Mouse (Mus musculus): ENCODE results near the gene Hacd1.
A peak's percentile ranks its signal among the peaks of the same experiment; 100 is the strongest.
"Not testable (repeated sequence)": the region's sequence is repeated elsewhere in the genome, so short reads cannot be mapped to it uniquely, and the experiment has no call there.

The Hacd1 gene

GRCm38 (mm10) chr2:14055566-14056331 lies at the start of gene Hacd1:
Hacd1 (minus strand) TSS chr2:14056135.
- peak; percentile 52 to 68 for DNase-seq (ENCODE audit: low spot score in 2 of 2)

DNA sequence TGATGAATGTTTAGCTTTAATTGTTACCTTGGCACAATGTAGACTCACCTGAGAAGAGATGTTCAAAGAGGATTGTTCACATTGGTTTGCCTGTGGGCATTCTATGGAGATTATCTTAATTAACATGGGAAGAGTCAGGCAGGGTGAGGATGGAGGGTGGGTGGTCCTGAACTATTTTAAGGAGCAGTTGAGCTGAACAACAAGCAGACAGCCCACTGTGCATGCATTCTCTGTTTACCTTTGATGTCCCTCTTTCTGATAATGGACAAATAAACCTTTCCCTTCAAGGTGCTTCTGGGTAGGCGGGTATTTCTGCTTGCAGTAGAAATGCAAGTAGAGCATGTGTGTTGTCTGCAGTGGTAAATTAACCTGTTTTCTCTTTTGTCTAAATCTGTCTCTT lies 48.0 kb upstream of the Hacd1 start:
- DNase-seq (ENCODE audit: low spot score in 2 of 2) = no peak

DNA sequence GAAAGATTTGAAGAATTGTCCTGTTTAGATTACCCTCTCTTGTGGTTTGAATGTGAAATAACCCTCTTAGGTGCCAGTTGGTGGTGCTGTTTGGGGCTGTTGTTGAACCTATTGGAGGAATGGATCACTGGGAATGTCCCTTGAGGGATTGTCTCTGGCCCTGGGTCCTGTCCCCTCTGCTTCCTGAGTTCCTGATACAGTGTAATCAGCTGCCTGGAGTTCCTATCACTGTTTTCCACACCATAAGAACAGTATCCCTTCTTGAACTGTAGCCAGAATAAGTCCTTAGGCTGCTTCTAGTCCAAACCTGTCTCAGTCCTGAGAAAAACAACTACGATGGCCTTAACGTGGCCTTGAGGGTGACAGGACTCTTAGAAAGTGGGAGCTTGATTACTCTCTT lies 46.7 kb upstream of the Hacd1 start:
- DNase-seq (ENCODE audit: low spot score in 2 of 2) = no peak

GRCm38 (mm10) chr2:14100533-14100932 lies 44.6 kb upstream of the Hacd1 start:
- DNase-seq (ENCODE audit: low spot score in 2 of 2) = no peak

DNA sequence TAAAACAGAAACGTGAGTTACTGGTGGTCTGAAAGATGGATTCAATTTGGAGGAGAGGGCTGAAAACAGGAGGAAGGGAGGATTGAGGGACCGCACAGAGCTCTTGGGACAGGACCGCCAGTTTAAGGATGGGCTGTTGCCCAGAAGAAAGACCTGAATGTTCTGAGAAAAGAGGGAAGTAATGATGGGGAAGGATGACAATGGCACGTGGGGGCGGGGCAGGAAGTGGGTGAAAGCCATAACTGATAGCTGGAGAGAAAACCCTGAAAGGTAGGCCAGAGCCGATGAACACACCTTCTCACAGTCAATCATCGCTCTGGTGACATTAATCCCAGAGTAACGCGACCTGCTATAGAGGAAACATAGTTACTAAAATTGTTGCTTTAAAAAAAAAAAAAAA lies 22.6 kb upstream of the Hacd1 start:
- DNase-seq (ENCODE audit: low spot score in 2 of 2) = not testable (repeated sequence)

GRCm38 (mm10) chr2:14074221-14074901 lies 18.4 kb upstream of the Hacd1 start:
- no peak for DNase-seq (ENCODE audit: low spot score in 2 of 2)

DNA sequence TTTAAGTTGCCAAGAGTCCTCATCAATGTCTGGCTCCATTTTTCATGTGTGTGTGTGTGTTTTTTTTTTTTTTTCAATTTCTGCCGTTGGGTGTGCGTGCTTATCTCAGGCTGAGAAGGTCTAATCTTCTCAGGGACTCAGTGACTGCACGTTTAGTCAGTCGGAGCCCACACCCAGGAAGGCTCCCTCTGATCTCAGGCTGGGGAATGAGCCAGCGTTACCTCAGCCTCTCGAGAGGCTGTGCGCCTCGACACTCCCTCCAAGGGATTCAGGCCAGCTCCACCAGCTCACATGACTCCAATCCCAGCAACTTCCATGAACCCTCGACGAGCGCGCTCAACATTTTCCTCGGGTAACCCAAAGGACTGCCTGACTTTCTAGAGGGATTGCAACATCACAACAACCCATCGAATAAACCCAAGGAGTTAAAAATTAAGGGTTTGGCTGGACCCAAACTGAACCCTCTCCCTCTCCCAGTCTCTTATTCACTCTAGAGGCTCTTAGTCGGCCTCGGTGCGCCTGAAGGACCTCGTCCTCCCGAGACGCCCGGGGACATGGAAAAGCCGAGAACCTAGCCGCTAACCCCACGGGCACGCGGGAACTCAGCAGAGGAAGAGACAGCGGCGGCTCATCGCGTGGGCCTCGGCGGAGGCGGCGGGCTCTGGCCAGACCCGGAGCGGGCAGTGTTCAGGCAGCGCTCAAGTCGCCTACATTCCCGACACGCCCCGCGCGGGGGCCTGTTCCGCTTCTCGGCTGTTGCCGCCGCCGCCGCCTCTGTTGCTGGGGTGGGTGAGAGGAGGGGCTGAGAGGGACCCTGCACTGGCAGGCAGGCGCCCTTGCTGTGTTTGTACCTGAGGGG lies 17.7 kb upstream of the Hacd1 start, which contains the start of gene Stam:
Gene Stam (plus strand): TSS at position 737 of the 859 bp plus-strand sequence.
- DNase-seq (ENCODE audit: low spot score in 2 of 2) = peak; percentile 85 to 93

DNA sequence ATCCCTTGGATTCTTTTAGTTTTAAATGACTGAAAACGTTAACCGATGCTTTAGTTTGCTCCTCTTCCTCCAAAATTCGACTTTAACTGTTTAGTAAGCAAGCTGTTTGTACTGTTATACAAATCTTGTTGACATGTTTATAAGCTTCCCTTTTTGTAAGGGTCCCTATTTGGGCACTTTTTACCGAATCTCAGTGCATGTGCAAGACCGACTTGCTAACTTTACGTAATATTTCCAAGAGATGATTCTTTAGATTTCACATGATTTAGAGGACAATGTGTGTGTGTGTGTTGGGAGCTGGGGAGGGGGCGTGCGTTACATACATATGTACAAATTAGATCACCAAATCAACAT lies 17.1 kb upstream of the Hacd1 start:
- DNase-seq (ENCODE audit: low spot score in 2 of 2) = no peak

GRCm38 (mm10) chr2:14070466-14070865 lies 14.5 kb upstream of the Hacd1 start:
- DNase-seq (ENCODE audit: low spot score in 2 of 2) = no peak

- no peak for DNase-seq (ENCODE audit: low spot score in 2 of 2)
Observed at GRCm38 (mm10) chr2:14069027-14069426, 13.1 kb upstream of the Hacd1 start.

- DNase-seq (ENCODE audit: low spot score in 2 of 2) = no peak
Observed at GRCm38 (mm10) chr2:14065704-14066650, 10.0 kb upstream of the Hacd1 start.

DNA sequence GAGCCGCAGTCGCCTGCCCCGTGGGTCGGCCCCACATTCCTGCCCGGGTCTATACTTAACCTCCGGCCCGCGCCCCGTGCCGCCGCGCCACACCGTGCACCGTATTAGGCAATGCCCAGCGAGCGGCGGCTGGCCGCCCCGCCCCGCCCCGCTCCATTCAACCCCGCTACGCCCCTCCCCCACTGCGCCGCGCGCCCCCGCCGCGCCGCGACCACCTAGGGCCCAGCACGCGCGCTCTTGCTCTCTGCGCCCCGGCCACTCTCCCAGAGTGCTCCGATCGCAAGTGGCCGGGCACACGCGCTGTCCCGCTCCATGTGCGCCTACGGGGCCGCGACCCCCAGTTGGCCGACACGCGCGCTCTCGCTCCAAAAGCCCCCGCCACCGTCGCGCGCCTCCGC lies 768 bp downstream of the Hacd1 start:
- DNase-seq (ENCODE audit: low spot score in 2 of 2) = peak; percentile 9 to 45

DNA sequence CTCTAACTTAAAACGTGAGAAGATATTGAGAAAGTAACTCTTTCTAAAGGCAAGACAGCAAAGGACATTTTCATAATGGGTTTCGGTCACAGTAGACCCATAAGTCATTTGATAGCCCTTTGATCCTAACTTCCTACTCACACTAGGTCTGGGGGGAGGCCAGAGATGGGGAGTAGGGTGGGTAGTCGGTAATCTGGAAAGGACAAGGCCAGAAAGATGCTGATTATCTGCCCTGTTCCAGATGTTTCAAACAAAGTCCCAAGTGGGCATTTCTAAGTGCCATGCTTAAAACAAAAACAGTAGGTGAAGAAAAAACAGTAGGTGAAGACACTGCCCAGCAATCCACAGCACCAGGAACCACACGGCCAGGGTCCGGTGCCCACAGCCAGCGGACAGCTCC lies 1.2 kb downstream of the Hacd1 start:
- DNase-seq (ENCODE audit: low spot score in 2 of 2) = no peak

GRCm38 (mm10) chr2:14054163-14054562 lies 1.8 kb downstream of the Hacd1 start:
- DNase-seq (ENCODE audit: low spot score in 2 of 2) = no peak

DNA sequence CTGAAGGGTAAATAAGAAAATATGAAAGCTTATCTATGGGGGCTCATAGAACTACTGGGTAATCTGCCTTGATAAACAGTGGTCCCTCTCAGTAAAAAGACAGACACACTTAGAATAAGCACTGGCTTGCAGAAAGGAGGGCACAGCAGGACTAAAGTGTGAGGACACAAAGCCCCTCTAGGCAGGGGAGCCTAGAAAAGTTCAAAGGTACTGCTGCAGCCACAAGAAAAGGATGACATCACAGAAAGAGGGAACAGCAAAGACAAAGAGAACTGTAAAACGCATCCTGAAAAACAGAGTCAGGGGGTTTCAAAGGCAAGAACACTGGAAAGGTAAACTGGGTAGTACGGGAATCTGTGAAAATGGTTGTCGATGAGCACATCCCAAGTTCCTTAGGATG lies 2.3 kb downstream of the Hacd1 start:
- no peak for DNase-seq (ENCODE audit: low spot score in 2 of 2)

GRCm38 (mm10) chr2:14048808-14049207 lies 7.1 kb downstream of the Hacd1 start:
- DNase-seq (ENCODE audit: low spot score in 2 of 2) = no peak

DNA sequence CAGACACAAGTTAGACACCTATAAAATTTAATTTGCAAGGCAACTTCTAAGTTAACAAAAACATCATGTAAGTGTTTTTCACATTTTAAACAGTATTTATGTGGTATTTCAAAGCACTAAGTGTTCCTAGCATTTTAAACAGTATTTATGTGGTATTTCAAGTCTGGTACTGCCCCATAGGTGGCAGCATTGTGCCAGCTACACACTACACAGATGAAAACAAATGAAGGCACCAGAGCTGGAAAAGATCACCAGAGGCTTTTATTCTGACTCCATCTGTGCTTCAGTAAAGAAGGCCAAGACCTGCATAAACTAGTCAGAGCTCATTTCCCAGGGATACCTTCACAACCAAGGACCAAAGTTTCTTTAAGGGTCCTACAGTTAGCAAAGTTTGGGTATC lies 7.6 kb downstream of the Hacd1 start:
- peak in 1 of 2 experiments; percentile 25 for DNase-seq (ENCODE audit: low spot score in 2 of 2)

DNA sequence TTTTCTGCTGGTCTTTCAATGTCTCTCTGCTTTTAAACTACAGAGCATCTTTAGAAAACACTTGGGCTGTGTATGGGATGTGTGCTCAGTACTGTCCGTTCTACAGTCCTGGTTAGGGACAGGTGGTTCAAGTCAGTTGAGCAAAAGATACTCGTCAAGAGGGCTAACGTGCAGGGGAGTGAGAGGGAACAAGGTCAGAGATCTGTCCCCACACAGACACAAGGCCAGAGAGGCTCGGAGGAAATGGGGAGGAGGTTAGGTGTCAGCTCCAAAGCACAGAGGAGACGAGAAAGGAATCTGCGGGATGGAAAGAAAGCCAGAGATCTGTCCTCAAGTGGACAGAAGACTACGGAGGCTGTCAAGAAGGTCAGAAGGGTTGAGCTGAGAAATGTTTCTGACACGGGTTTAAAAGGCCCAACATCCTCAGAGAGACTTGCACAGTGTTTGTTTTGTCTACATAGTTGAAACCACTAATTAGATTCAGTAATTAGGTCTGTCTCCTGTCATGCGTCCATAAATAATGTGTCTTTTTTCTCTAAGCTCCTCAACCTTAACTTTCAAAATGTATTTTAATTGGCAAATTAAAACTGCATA lies 12.3 kb downstream of the Hacd1 start:
- DNase-seq (ENCODE audit: low spot score in 2 of 2) = no peak

GRCm38 (mm10) chr2:14043011-14043410 lies 12.9 kb downstream of the Hacd1 start:
- DNase-seq (ENCODE audit: low spot score in 2 of 2) = no peak

- DNase-seq (ENCODE audit: low spot score in 2 of 2) = no peak
Observed at GRCm38 (mm10) chr2:14041249-14041648, 14.7 kb downstream of the Hacd1 start.

GRCm38 (mm10) chr2:14019228-14019627 lies 36.7 kb downstream of the Hacd1 start:
- no peak for DNase-seq (ENCODE audit: low spot score in 2 of 2)
